Mouse (Mus musculus) right cerebral cortex, postnatal 25 days (tissue): Measurements from ENCODE around the gene Krt39.

Experiments used
- DNase-seq: peaks from one replicate; pipeline ENCODE4 v3.0.0; 2022

Krt39 gene

GRCm38 (mm10) chr11:99469228-99469627, 51.9 kb downstream of the Krt39 start:
- DNase-seq: no peak

- no peak for DNase-seq
These were observed 52.6 kb downstream of the Krt39 start for GRCm38 (mm10) chr11:99468566-99468965.

GRCm38 (mm10) chr11:99466316-99466715, 54.8 kb downstream of the Krt39 start:
- peak; percentile 25 for DNase-seq

GRCm38 (mm10) chr11:99464836-99465235, 56.3 kb downstream of the Krt39 start:
- DNase-seq: peak; percentile 61
